ENCODE assay signal across 21 mouse cellular contexts in genomic region chr3:69657570-69657969, GRCm38 (mm10). TPM values are rescaled to one million over a fixed set of nuclear protein-coding genes. Genes with fewer than 3 reads are reported as not detected.
DNase-seq lines count a peak whose midpoint lies in the region; TF ChIP-seq lines count a peak whose summit lies in the region.
"Had no signal": no experiment of that assay in that cellular context is flagged by ENCODE, and none has a peak within 500 bp of the region (broad histone marks: within the 10 kb centered on the region; RNA-seq: fewer than 3 reads in every experiment).

No protein-coding gene starts in this region.

- H3K4me3 ChIP-seq in heart, adult 2 months: no peak overlapping the region
- H3K4me3 ChIP-seq in brown adipose tissue, adult 24 weeks (ENCODE audit: insufficient read depth, low read depth, low read length): no peak overlapping the region
- H3K4me3 ChIP-seq: embryonic facial prominence, embryonic 10.5 days; forebrain, embryonic 15.5 days; hindbrain, embryonic 15.5 days; limb, embryonic 15.5 days; lung, embryonic 15.5 days; neural tube, embryonic 13.5 days had no signal

- H3K9ac ChIP-seq in heart, adult 2 months (ENCODE audit: low read depth, low read length): no peak overlapping the region
- H3K9ac ChIP-seq: forebrain, embryonic 15.5 days; hindbrain, embryonic 15.5 days; limb, embryonic 15.5 days; lung, embryonic 15.5 days; neural tube, embryonic 13.5 days had no signal

- no peak for TF ChIP-seq POLR2A in heart, adult 2 months (IDR thresholded peaks at IDR 0.05; ENCODE audit: insufficient read depth, low read depth, low read length)

- peak overlapping the region; percentile 59 for H3K27ac ChIP-seq in heart, adult 2 months
- H3K27ac ChIP-seq in brown adipose tissue, adult 24 weeks (replicated peaks; ENCODE audit: low read depth, low read length): peak overlapping the region; percentile 78
- H3K27ac ChIP-seq: embryonic facial prominence, embryonic 10.5 days; forebrain, embryonic 15.5 days; hindbrain, embryonic 15.5 days; limb, embryonic 15.5 days; lung, embryonic 15.5 days; neural tube, embryonic 13.5 days; stomach, postnatal 0 days had no signal

- no peaks in the 10 kb centered on the region for H3K27me3 ChIP-seq in heart, adult 2 months (ENCODE audit: control insufficient read depth, insufficient read depth, low read length)
- H3K27me3 ChIP-seq: forebrain, embryonic 15.5 days; hindbrain, embryonic 15.5 days; limb, embryonic 15.5 days; lung, embryonic 15.5 days; neural tube, embryonic 13.5 days had no signal

- H3K4me1 ChIP-seq in heart, adult 2 months (ENCODE audit: control insufficient read depth, insufficient read depth, low read length): no peaks in the 10 kb centered on the region
- H3K4me1 ChIP-seq in brown adipose tissue, adult 24 weeks (ENCODE audit: control insufficient read depth, insufficient read depth, insufficient read length, low read length): peaks cover 18% of the 10 kb centered on the region
- H3K4me1 ChIP-seq: forebrain, embryonic 15.5 days; hindbrain, embryonic 15.5 days; lung, embryonic 15.5 days; neural tube, embryonic 13.5 days had no signal

- no peaks in the 10 kb centered on the region for H3K79me2 ChIP-seq in heart, adult 2 months (replicated peaks; ENCODE audit: control insufficient read depth, insufficient read depth, low read length)

- no peaks in the 10 kb centered on the region for H3K36me3 ChIP-seq in heart, adult 2 months (ENCODE audit: control insufficient read depth, insufficient read depth, low read length)
- H3K36me3 ChIP-seq: embryonic facial prominence, embryonic 10.5 days; forebrain, embryonic 15.5 days; G1E; hindbrain, embryonic 15.5 days; limb, embryonic 15.5 days; lung, embryonic 15.5 days; neural tube, embryonic 13.5 days had no signal

- intact Hi-C loops in heart, adult 2 months (cut with DNase I): no loop called here
- intact Hi-C loops in heart, postnatal 14 days (cut with DNase I): no loop called here

- no peak for DNase-seq in heart, adult 2 months
- DNase-seq in heart, postnatal 14 days: no peak
- DNase-seq in NIH3T3 (ENCODE audit: low read depth): peak; percentile 76
- DNase-seq in lung, postnatal 25 days (ENCODE audit: low spot score): peak; percentile 57
- no peak for DNase-seq in layer of hippocampus, postnatal 14 days (ENCODE audit: low spot score in 2 of 2)
- DNase-seq in thymus, postnatal 10 days (ENCODE audit: low spot score in 2 of 2): no peak
- DNase-seq: cerebellum, adult 11 months; cerebellum, postnatal 14 days; kidney, adult 11 months; kidney, postnatal 10 days; right cerebral cortex, postnatal 25 days; thymus, postnatal 14 days had no signal

- TF ChIP-seq CTCF in heart, adult 2 months (IDR thresholded peaks at IDR 0.05): no peak

- TF ChIP-seq EP300 in heart, adult 2 months (IDR thresholded peaks at IDR 0.05; ENCODE audit: insufficient read depth, low read depth, low read length): no peak

RNA-seq across cellular contexts. Expression of gene B3galnt1, which starts 58.8 kb away (rescaled TPM):
- 1 to 10 TPM; 1.6 to 2.0 TPM for total RNA-seq in heart, adult 2 months (2021)
- polyA plus RNA-seq in heart, adult 2 months (2012; rRNA removed): 2.3 and 2.4 TPM in 2 replicates
- 1 to 10 TPM; 2.8 to 3.2 TPM for total RNA-seq in heart, postnatal 14 days (2021)
- polyA plus RNA-seq in brown adipose tissue, adult 24 weeks (2012; ENCODE audit: insufficient read depth, insufficient read length, missing spikeins): 6.9 and 8.8 TPM in 2 replicates
- total RNA-seq in layer of hippocampus, postnatal 14 days (2021): 10 to 100 TPM; 43.2 to 44.5 TPM
- total RNA-seq: G1E had no signal
- polyA plus RNA-seq: G1E had no signal

Comparison
In these comparisons a context has a peak if more than half of its experiments do, and no peak if none do; other contexts are left out.
1. DNase-seq: peak in NIH3T3 (single experiment) and lung, postnatal 25 days (single experiment); none in heart, adult 2 months (0 of 2), heart, postnatal 14 days (0 of 2), layer of hippocampus, postnatal 14 days (0 of 2) and thymus, postnatal 10 days (0 of 2).
2. RNA of gene B3galnt1, which starts 58.8 kb away (total RNA-seq): 43.2 to 44.5 TPM in layer of hippocampus, postnatal 14 days; 2.8 to 3.2 TPM in heart, postnatal 14 days and 1.6 to 2.0 TPM in heart, adult 2 months; every median in the first group is over 10 times any median in the second.